Mouse (Mus musculus): ENCODE results near the gene Ppl. TPM values are rescaled to one million over a fixed set of nuclear protein-coding genes. Genes with fewer than 3 reads are reported as not detected.

Ppl gene
- total RNA-seq (2012; rRNA removed) = 4.1 and 6.0 TPM in 2 replicates

DNA sequence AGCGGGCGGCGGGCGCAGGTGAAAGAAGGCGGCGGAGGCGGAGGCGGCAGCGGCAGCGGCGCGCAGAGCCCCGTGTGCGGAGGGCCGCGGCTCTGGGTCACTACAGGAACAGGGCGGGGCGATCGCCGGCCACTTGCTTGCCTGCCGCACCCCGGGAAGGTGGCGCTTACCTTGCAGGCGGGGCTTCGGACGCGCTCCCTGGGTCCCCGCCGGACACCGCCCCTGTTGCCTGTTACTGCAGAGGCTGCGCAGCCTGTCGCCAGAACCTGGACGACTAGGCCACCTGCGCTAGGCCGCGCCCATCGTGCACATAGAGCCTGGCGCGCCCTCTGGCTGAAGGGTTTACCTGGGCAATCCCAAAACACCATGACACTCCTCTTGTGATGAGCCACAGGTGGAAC is at the start of gene Ppl:
Gene Ppl (minus strand): TSS at position 21 of the 401 bp plus-strand sequence.
- Histone ChIP-seq H3K4me3 (ENCODE audit: insufficient read depth in 1 of 2, low read depth in 1 of 2, low read length in 2 of 2, poor library complexity in 1 of 2, severe bottlenecking in 1 of 2) (peak within 1 kb of the TSS; percentile 53 to 71), H3K27ac (ENCODE audit: insufficient read depth, low read depth, low read length, poor library complexity, severe bottlenecking) (no peak within 1 kb of the TSS), H3K9me3 (ENCODE audit: control insufficient read depth, insufficient read depth, low read depth, low read length) (no peaks in the 10 kb centered on the region), H3K9ac (ENCODE audit: insufficient read depth, low read depth, low read length, poor library complexity, severe bottlenecking) (peak within 1 kb of the TSS; percentile 29), H3K36me3 (ENCODE audit: control insufficient read depth, insufficient read depth, low read length, poor library complexity, severe bottlenecking) (no peaks in the 10 kb centered on the region), H3K4me1 (ENCODE audit: control insufficient read depth in 2 of 2, insufficient read depth in 2 of 2, low read length in 2 of 2, poor library complexity in 1 of 2) (peaks cover 2 to 10% of the 10 kb centered on the region in 2 experiments; a peak in 1 of 4 replicates)
- in situ Hi-C loops (cut with MboI; ENCODE audit: low sequenced_read_pairs in 2 of 2, unreplicated experiment in 2 of 2) = no loop called here
- TF ChIP-seq CHD2 (IDR thresholded peaks at IDR 0.05; ENCODE audit: low read depth, low read length) (no peak), ZNF384 (IDR thresholded peaks at IDR 0.05; ENCODE audit: low read depth, low read length) (no peak), MAFK (IDR thresholded peaks at IDR 0.05; ENCODE audit: insufficient read depth, low read depth, low read length) (no peak), ZC3H11A (IDR thresholded peaks at IDR 0.05; ENCODE audit: borderline replicate concordance, low read depth, low read length) (no peak), HCFC1 (IDR thresholded peaks at IDR 0.05; ENCODE audit: borderline replicate concordance, insufficient read depth, low read length) (no peak)
- peak; percentile 46 for DNase-seq (ENCODE audit: low read depth, low spot score)

DNA sequence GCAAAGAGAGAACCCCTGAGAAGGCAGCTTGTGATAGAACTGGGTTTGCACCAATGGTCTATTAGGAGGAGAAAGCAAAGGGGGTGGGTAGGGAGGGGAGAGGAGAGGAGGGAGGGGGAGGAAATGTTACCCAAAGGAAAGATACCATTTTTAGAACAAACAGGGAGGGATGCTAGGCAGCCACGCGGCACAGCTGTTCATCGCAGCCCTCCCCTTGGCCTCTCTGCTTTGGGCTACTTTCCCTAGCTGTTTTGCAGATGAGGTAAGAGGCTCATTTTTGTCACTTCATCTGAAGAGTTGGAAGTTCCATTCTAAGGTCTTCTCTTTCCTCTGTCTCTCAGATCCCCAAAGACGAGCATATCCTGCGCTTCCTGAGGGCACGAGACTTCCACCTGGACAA is 40.4 kb upstream of the Ppl start:
- Histone ChIP-seq H3K9ac (ENCODE audit: insufficient read depth, low read depth, low read length, poor library complexity, severe bottlenecking) (no peak overlapping the region), H3K9me3 (ENCODE audit: control insufficient read depth, insufficient read depth, low read depth, low read length) (no peaks in the 10 kb centered on the region), H3K4me1 (ENCODE audit: control insufficient read depth in 2 of 2, insufficient read depth in 2 of 2, low read length in 2 of 2, poor library complexity in 1 of 2) (no peaks in the 10 kb centered on the region), H3K4me3 (ENCODE audit: insufficient read depth in 1 of 2, low read depth in 1 of 2, low read length in 2 of 2, poor library complexity in 1 of 2, severe bottlenecking in 1 of 2) (no peak overlapping the region), H3K36me3 (ENCODE audit: control insufficient read depth, insufficient read depth, low read length, poor library complexity, severe bottlenecking) (no peaks in the 10 kb centered on the region), H3K27ac (ENCODE audit: insufficient read depth, low read depth, low read length, poor library complexity, severe bottlenecking) (no peak overlapping the region)
- in situ Hi-C loops (cut with MboI; ENCODE audit: low sequenced_read_pairs in 2 of 2, unreplicated experiment in 2 of 2) = no loop called here
- TF ChIP-seq ZNF384 (IDR thresholded peaks at IDR 0.05; ENCODE audit: low read depth, low read length) (no peak), CHD2 (IDR thresholded peaks at IDR 0.05; ENCODE audit: low read depth, low read length) (no peak), MAFK (IDR thresholded peaks at IDR 0.05; ENCODE audit: insufficient read depth, low read depth, low read length) (no peak), HCFC1 (IDR thresholded peaks at IDR 0.05; ENCODE audit: borderline replicate concordance, insufficient read depth, low read length) (no peak), ZC3H11A (IDR thresholded peaks at IDR 0.05; ENCODE audit: borderline replicate concordance, low read depth, low read length) (no peak)
- no peak for DNase-seq (ENCODE audit: low read depth, low spot score)

DNA sequence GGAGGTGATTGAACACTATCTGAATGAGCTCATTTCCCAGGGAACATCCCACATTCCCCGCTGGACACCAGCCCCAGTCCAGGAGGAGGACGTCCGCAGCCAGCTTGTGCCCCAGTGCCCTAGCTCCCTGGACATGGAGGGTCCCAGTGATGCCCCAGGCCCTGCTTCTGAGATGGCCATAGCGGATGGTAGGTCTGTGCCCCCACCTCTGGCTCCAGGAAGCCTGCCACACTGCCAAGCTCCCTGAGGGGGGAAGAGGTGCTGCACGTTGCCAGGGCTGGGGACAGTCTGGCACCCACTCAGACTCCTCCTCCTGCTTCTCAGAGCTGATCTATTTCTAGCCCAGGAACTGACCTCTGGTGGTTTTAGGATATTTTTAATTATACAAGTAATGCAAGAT is 36.6 kb upstream of the Ppl start:
- no peak for TF ChIP-seq ZC3H11A (IDR thresholded peaks at IDR 0.05; ENCODE audit: borderline replicate concordance, low read depth, low read length)
- no peak for TF ChIP-seq MAFK (IDR thresholded peaks at IDR 0.05; ENCODE audit: insufficient read depth, low read depth, low read length)
- no peak for TF ChIP-seq ZNF384 (IDR thresholded peaks at IDR 0.05; ENCODE audit: low read depth, low read length)
- TF ChIP-seq HCFC1 (IDR thresholded peaks at IDR 0.05; ENCODE audit: borderline replicate concordance, insufficient read depth, low read length) = no peak
- TF ChIP-seq CHD2 (IDR thresholded peaks at IDR 0.05; ENCODE audit: low read depth, low read length) = no peak
- H3K4me3 ChIP-seq (ENCODE audit: insufficient read depth in 1 of 2, low read depth in 1 of 2, low read length in 2 of 2, poor library complexity in 1 of 2, severe bottlenecking in 1 of 2) = no peak overlapping the region
- no peak for DNase-seq (ENCODE audit: low read depth, low spot score)
- peaks cover 0 to 4% of the 10 kb centered on the region in 2 experiments; a peak in 1 of 4 replicates for H3K4me1 ChIP-seq (ENCODE audit: control insufficient read depth in 2 of 2, insufficient read depth in 2 of 2, low read length in 2 of 2, poor library complexity in 1 of 2)
- in situ Hi-C loops (cut with MboI; ENCODE audit: low sequenced_read_pairs in 2 of 2, unreplicated experiment in 2 of 2) = no loop called here
- no peaks in the 10 kb centered on the region for H3K36me3 ChIP-seq (ENCODE audit: control insufficient read depth, insufficient read depth, low read length, poor library complexity, severe bottlenecking)
- no peaks in the 10 kb centered on the region for H3K9me3 ChIP-seq (ENCODE audit: control insufficient read depth, insufficient read depth, low read depth, low read length)
- H3K9ac ChIP-seq (ENCODE audit: insufficient read depth, low read depth, low read length, poor library complexity, severe bottlenecking) = no peak overlapping the region
- no peak overlapping the region for H3K27ac ChIP-seq (ENCODE audit: insufficient read depth, low read depth, low read length, poor library complexity, severe bottlenecking)

DNA sequence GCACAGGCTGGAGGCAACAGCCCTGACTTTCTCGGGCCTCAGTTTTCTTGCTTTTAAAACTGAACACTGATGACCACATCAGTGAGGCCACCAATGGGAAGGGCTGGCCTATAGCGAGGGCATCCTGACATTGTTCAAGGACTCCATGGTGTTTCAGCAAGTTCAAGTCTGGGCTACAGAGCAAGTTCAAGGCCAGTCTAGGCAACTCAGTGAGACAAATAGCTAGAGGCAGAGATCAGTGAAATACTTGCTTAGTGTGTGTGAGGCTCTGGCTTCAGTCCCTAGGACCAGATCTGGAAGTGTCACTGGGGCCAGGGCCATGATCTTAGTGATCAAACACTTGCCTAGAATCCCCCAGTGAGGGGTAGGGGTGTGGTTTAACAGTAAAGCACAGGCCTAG is 35.8 kb upstream of the Ppl start:
- no peak for TF ChIP-seq MAFK (IDR thresholded peaks at IDR 0.05; ENCODE audit: insufficient read depth, low read depth, low read length)
- no peak for TF ChIP-seq ZNF384 (IDR thresholded peaks at IDR 0.05; ENCODE audit: low read depth, low read length)
- TF ChIP-seq ZC3H11A (IDR thresholded peaks at IDR 0.05; ENCODE audit: borderline replicate concordance, low read depth, low read length) = no peak
- TF ChIP-seq CHD2 (IDR thresholded peaks at IDR 0.05; ENCODE audit: low read depth, low read length) = no peak
- TF ChIP-seq HCFC1 (IDR thresholded peaks at IDR 0.05; ENCODE audit: borderline replicate concordance, insufficient read depth, low read length) = no peak
- no peak overlapping the region for H3K9ac ChIP-seq (ENCODE audit: insufficient read depth, low read depth, low read length, poor library complexity, severe bottlenecking)
- no peak overlapping the region for H3K4me3 ChIP-seq (ENCODE audit: insufficient read depth in 1 of 2, low read depth in 1 of 2, low read length in 2 of 2, poor library complexity in 1 of 2, severe bottlenecking in 1 of 2)
- H3K27ac ChIP-seq (ENCODE audit: insufficient read depth, low read depth, low read length, poor library complexity, severe bottlenecking) = no peak overlapping the region
- DNase-seq (ENCODE audit: low read depth, low spot score) = no peak
- in situ Hi-C loops (cut with MboI; ENCODE audit: low sequenced_read_pairs in 2 of 2, unreplicated experiment in 2 of 2) = no loop called here
- peaks cover 0 to 4% of the 10 kb centered on the region in 2 experiments; a peak in 1 of 4 replicates for H3K4me1 ChIP-seq (ENCODE audit: control insufficient read depth in 2 of 2, insufficient read depth in 2 of 2, low read length in 2 of 2, poor library complexity in 1 of 2)
- H3K36me3 ChIP-seq (ENCODE audit: control insufficient read depth, insufficient read depth, low read length, poor library complexity, severe bottlenecking) = no peaks in the 10 kb centered on the region
- no peaks in the 10 kb centered on the region for H3K9me3 ChIP-seq (ENCODE audit: control insufficient read depth, insufficient read depth, low read depth, low read length)

DNA sequence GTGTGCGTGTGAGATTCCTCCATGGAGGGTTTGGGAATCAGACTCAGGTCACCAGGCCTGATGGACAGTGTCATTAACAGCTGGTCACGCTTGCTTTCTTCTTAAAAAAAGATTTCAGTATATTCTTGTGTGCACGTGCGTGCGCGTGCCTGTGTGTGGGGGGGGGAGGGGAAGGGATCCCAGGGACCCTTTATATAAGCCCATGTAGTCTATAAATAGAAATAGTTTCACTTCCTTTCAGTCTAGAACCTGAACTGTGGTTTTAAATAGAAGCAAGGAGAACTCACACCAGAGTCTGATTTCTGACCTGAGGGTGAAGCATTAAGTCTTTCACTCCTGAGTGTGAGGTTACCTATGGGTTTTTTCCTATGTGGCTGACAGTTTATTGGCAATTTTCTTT is 32.1 kb upstream of the Ppl start:
- Histone ChIP-seq H3K9me3 (ENCODE audit: control insufficient read depth, insufficient read depth, low read depth, low read length) (no peaks in the 10 kb centered on the region), H3K27ac (ENCODE audit: insufficient read depth, low read depth, low read length, poor library complexity, severe bottlenecking) (no peak overlapping the region), H3K9ac (ENCODE audit: insufficient read depth, low read depth, low read length, poor library complexity, severe bottlenecking) (no peak overlapping the region), H3K4me1 (ENCODE audit: control insufficient read depth in 2 of 2, insufficient read depth in 2 of 2, low read length in 2 of 2, poor library complexity in 1 of 2) (peaks cover 0 to 4% of the 10 kb centered on the region in 2 experiments; a peak in 1 of 4 replicates), H3K36me3 (ENCODE audit: control insufficient read depth, insufficient read depth, low read length, poor library complexity, severe bottlenecking) (no peaks in the 10 kb centered on the region), H3K4me3 (ENCODE audit: insufficient read depth in 1 of 2, low read depth in 1 of 2, low read length in 2 of 2, poor library complexity in 1 of 2, severe bottlenecking in 1 of 2) (no peak overlapping the region)
- DNase-seq (ENCODE audit: low read depth, low spot score) = no peak
- in situ Hi-C loops (cut with MboI; ENCODE audit: low sequenced_read_pairs in 2 of 2, unreplicated experiment in 2 of 2) = no loop called here
- TF ChIP-seq ZNF384 (IDR thresholded peaks at IDR 0.05; ENCODE audit: low read depth, low read length) = no peak
- no peak for TF ChIP-seq ZC3H11A (IDR thresholded peaks at IDR 0.05; ENCODE audit: borderline replicate concordance, low read depth, low read length)
- TF ChIP-seq HCFC1 (IDR thresholded peaks at IDR 0.05; ENCODE audit: borderline replicate concordance, insufficient read depth, low read length) = no peak
- TF ChIP-seq CHD2 (IDR thresholded peaks at IDR 0.05; ENCODE audit: low read depth, low read length) = no peak
- no peak for TF ChIP-seq MAFK (IDR thresholded peaks at IDR 0.05; ENCODE audit: insufficient read depth, low read depth, low read length)

All from ES-E14 (cell line).